Mouse (Mus musculus) R1 (cell line): ENCODE results near the gene Agpat2.

Experiments used
- DNase-seq: peaks from one replicate; pipeline ENCODE4 v3.0.0-alpha.2; 2018; ENCODE audit warnings: low read depth, low spot score

Gene Agpat2

GRCm38 (mm10) chr2:26603720-26604671 is at the start of gene Agpat2:
Gene Agpat2 (minus strand): TSS chr2:26604417.
- peak; percentile 90 for DNase-seq

GRCm38 (mm10) chr2:26646643-26647293 is 42.6 kb upstream of the Agpat2 start:
- DNase-seq: peak; percentile 94

GRCm38 (mm10) chr2:26643942-26644341 is 39.7 kb upstream of the Agpat2 start:
- peak; percentile 83 for DNase-seq

GRCm38 (mm10) chr2:26641006-26641647 is 36.9 kb upstream of the Agpat2 start:
- DNase-seq: no peak

GRCm38 (mm10) chr2:26639838-26640830 is 35.9 kb upstream of the Agpat2 start:
- DNase-seq: peak; percentile 96

- DNase-seq: peak; percentile 85
Observed at GRCm38 (mm10) chr2:26639083-26639482, 34.9 kb upstream of the Agpat2 start.

GRCm38 (mm10) chr2:26638572-26638971 is 34.4 kb upstream of the Agpat2 start:
- DNase-seq: no peak

- peak; percentile 26 for DNase-seq
Observed at GRCm38 (mm10) chr2:26638039-26638438, 33.8 kb upstream of the Agpat2 start.

- peak; percentile 25 for DNase-seq
Observed at GRCm38 (mm10) chr2:26637316-26637932, 33.2 kb upstream of the Agpat2 start.

- DNase-seq: peak; percentile 67
Observed at GRCm38 (mm10) chr2:26636325-26636635, 32.1 kb upstream of the Agpat2 start.

- DNase-seq: peak; percentile 79
Observed at GRCm38 (mm10) chr2:26635489-26636324, 31.5 kb upstream of the Agpat2 start.

GRCm38 (mm10) chr2:26634629-26635488 is 30.6 kb upstream of the Agpat2 start:
- DNase-seq: peak; percentile 71

GRCm38 (mm10) chr2:26633953-26634530 is 29.8 kb upstream of the Agpat2 start:
- peak; percentile 52 for DNase-seq

GRCm38 (mm10) chr2:26632541-26633395 is 28.6 kb upstream of the Agpat2 start:
- DNase-seq: peak; percentile 24

- peak; percentile 50 for DNase-seq
Observed at GRCm38 (mm10) chr2:26628792-26629437, 24.7 kb upstream of the Agpat2 start.

- DNase-seq: peak; percentile 84
Observed at GRCm38 (mm10) chr2:26627921-26628739, 23.9 kb upstream of the Agpat2 start, which contains the start of gene Fam69b. Gene Fam69b (plus strand): TSS chr2:26628457.
